Mouse (Mus musculus) CH12.LX (cell line): ENCODE results near the gene Bcor.

Experiments
- CHD1 ChIP-seq: IDR thresholded peaks from 2 replicates; pipeline ENCODE4 v1.6.1; 2012; ENCODE audit warnings: low read depth, low read length, improper control_type of control experiment, inconsistent platforms
- CTCF ChIP-seq, 2 experiments: IDR thresholded peaks in 1 of 2; conservative IDR thresholded peaks in 1 of 2; 2 replicates each; pipeline ENCODE4 v1.5.1; 2011 to 2012; ENCODE audit warnings: low read depth in 2 of 2, low read length in 2 of 2, improper control_type of control experiment in 1 of 2, inconsistent platforms in 1 of 2, mild to moderate bottlenecking in 1 of 2, moderate library complexity in 1 of 2
- POLR2A ChIP-seq: IDR thresholded peaks from 2 replicates; pipeline ENCODE4 v1.6.1; 2011; ENCODE audit warnings: low read depth, mild to moderate bottlenecking, improper control_type of control experiment, low read length
- UBTF ChIP-seq: IDR thresholded peaks from 2 replicates; pipeline ENCODE4 v1.6.1; 2012; ENCODE audit warnings: low read depth, mild to moderate bottlenecking, inconsistent platforms, low read length, improper control_type of control experiment, moderate library complexity
- ZKSCAN1 ChIP-seq: IDR thresholded peaks from 2 replicates; pipeline ENCODE4 v1.6.1; 2012; ENCODE audit warnings: low read depth, inconsistent platforms, low read length, improper control_type of control experiment, borderline replicate concordance

DNA sequence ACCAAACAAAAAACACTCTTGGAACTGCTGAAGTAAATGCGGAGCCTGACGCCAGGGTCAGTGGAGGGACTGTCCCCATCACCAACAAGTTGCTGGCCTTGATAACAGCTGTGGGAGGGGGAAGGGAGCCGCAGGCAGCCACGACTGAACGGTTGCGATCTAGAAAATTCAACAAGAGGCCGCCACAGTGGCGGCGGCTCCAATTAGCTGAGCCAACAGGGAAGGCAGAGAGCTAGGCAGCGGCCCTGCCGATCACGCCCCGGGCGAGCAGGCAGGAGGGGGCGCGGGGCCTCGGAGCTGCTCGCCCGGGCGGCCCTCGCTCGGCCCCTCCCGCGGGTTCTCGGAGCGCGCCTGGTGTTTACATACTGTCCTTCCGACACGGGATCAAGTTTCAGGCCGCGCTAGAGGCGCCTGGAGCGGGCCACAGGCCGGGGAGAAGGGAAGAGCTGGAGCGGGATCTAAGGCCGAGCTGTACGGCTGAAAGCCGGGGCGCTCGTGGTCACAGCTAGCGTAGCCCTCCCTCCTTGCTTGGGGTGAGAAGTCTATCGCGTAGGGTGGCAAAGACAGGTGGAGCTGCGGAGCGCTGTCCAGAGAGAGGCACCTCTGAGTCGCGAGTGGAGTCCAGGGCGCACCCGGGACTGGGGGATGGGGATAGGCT is 26.8 kb downstream of the Bcor start:
- TF ChIP-seq POLR2A (no peak), UBTF (no peak; the same call in none of the 2 replicates), CHD1 (no peak), CTCF (conservative IDR thresholded peaks at IDR 0.05 in 1 of 2, IDR thresholded peaks at IDR 0.05 in 1 of 2; ENCODE audit: low read depth in 2 of 2, low read length in 2 of 2) (no peak), ZKSCAN1 (no peak)
